Mouse (Mus musculus) kidney, postnatal 0 days (tissue): ENCODE measurements at regions not wholly inside any gene's neighbourhood (a gene's known extent, or its start where the extent isn't known, plus 50 kb on each side); places are given as distances from the start of the nearest gene placed in this dataset.

Experiments used
- ATAC-seq: fragments of 200-750 bp; cut with Nextera tagmentation; replicated peaks from 2 replicates; pipeline ENCODE4 v1.8.0; 2017; ENCODE audit warnings: low read depth, moderate number of reproducible peaks, moderate TSS enrichment, moderate library complexity; ENCODE audit not compliant: low FRiP score
- DNase-seq: peaks from one replicate; pipeline ENCODE4 v3.0.0-alpha.2; 2016; ENCODE audit warnings: low spot score
- H3K27ac ChIP-seq: fragments of 300-500 bp; sonication (generic); 2 replicates; pipeline ENCODE4 v1.5.1; 2014; ENCODE audit warnings: mild to moderate bottlenecking
- H3K27me3 ChIP-seq: fragments of 300-500 bp; sonication (generic); 2 replicates; pipeline ENCODE4 v1.6.1; 2014; ENCODE audit warnings: low read length, mixed read lengths; ENCODE audit not compliant: insufficient read depth
- H3K36me3 ChIP-seq: fragments of 300-500 bp; sonication (generic); 2 replicates; pipeline ENCODE4 v1.6.1; 2014; ENCODE audit warnings: low read length, mixed read lengths; ENCODE audit not compliant: insufficient read depth
- H3K4me1 ChIP-seq: fragments of 300-500 bp; sonication (generic); replicated peaks from 2 replicates; pipeline ENCODE4 v1.6.1; 2014; ENCODE audit warnings: antibody characterized with exemption, low read length, mixed read lengths; ENCODE audit not compliant: insufficient read depth
- H3K4me2 ChIP-seq: fragments of 300-500 bp; sonication (generic); 2 replicates; pipeline ENCODE4 v1.6.1; 2014; ENCODE audit warnings: mild to moderate bottlenecking, low read length, moderate library complexity, mixed read lengths
- H3K4me3 ChIP-seq: fragments of 300-500 bp; sonication (generic); replicated peaks from 2 replicates; pipeline ENCODE4 v1.5.1; 2014; ENCODE audit warnings: low read depth, low read length
- H3K9ac ChIP-seq: fragments of 300-500 bp; sonication (generic); 2 replicates; pipeline ENCODE4 v1.6.1; 2014; ENCODE audit warnings: low read depth, low read length
- H3K9me3 ChIP-seq: fragments of 300-500 bp; sonication (generic); replicated peaks from 2 replicates; pipeline ENCODE4 v1.6.1; 2016; ENCODE audit warnings: low read length, inconsistent platforms, mixed read lengths
- CTCF ChIP-seq: IDR thresholded peaks from 2 replicates; pipeline ENCODE4 v1.5.1; 2016; ENCODE audit warnings: antibody characterized with exemption, low read depth, mild to moderate bottlenecking, moderate library complexity
- WGBS: fragments of 180-500 bp; shearing (Covaris S2); extraction: QIAGEN DNeasy Blood & Tissue Kit; methylation state at CpG from one replicate; pipeline ENCODE4 v1.1.7; 2014; 5-methylcytosine and 5-hydroxymethylcytosine counted together

GRCm38 (mm10) chr7:138650946-138651345 lies 194.9 kb upstream of the Ppp2r2d start:
- H3K4me1 ChIP-seq: no peaks in the 10 kb centered on the region; the same call in 1 of the 2 replicates
- no peak for DNase-seq
- WGBS: 68% methylated on average over 5 of the region's 5 CpGs
- no peak overlapping the region for H3K9ac ChIP-seq
- H3K4me3 ChIP-seq: no peak overlapping the region
- ATAC-seq: no peak
- no peaks in the 10 kb centered on the region for H3K36me3 ChIP-seq
- TF ChIP-seq CTCF: no peak
- no peak overlapping the region for H3K27ac ChIP-seq
- no peak overlapping the region for H3K4me2 ChIP-seq
- no peaks in the 10 kb centered on the region for H3K9me3 ChIP-seq
- no peaks in the 10 kb centered on the region for H3K27me3 ChIP-seq

- 72% methylated on average over 2 of the region's 2 CpGs for WGBS
- no peak for TF ChIP-seq CTCF
- Histone ChIP-seq H3K27ac (no peak overlapping the region), H3K9ac (no peak overlapping the region), H3K4me2 (no peak overlapping the region), H3K36me3 (no peaks in the 10 kb centered on the region), H3K9me3 (no peaks in the 10 kb centered on the region), H3K4me1 (no peaks in the 10 kb centered on the region), H3K4me3 (no peak overlapping the region), H3K27me3 (no peaks in the 10 kb centered on the region)
- DNase-seq: no peak
- no peak for ATAC-seq
These were observed 198.2 kb upstream of the Ppp2r2d start for GRCm38 (mm10) chr7:138647636-138648035.

- Histone ChIP-seq H3K4me2 (no peak overlapping the region), H3K9me3 (no peaks in the 10 kb centered on the region), H3K4me1 (no peaks in the 10 kb centered on the region; the same call in 1 of the 2 replicates), H3K36me3 (no peaks in the 10 kb centered on the region), H3K9ac (no peak overlapping the region), H3K27me3 (no peaks in the 10 kb centered on the region), H3K4me3 (no peak overlapping the region), H3K27ac (no peak overlapping the region)
- DNase-seq (no peak), ATAC-seq (no peak)
- no peak for TF ChIP-seq CTCF
- 65% methylated on average over 6 of the region's 6 CpGs for WGBS
These were observed 205.2 kb upstream of the Ppp2r2d start for GRCm38 (mm10) chr7:138640492-138641165.

GRCm38 (mm10) chr7:138639541-138639940 lies 206.3 kb upstream of the Ppp2r2d start:
- Histone ChIP-seq H3K4me3 (no peak overlapping the region), H3K4me1 (no peaks in the 10 kb centered on the region; the same call in 1 of the 2 replicates), H3K27me3 (no peaks in the 10 kb centered on the region), H3K27ac (no peak overlapping the region), H3K4me2 (no peak overlapping the region), H3K36me3 (no peaks in the 10 kb centered on the region), H3K9ac (no peak overlapping the region), H3K9me3 (no peaks in the 10 kb centered on the region)
- 58% methylated on average over 3 of the region's 3 CpGs for WGBS
- ATAC-seq (no peak), DNase-seq (peak; percentile 39)
- TF ChIP-seq CTCF: no peak

GRCm38 (mm10) chr7:138626061-138626460 lies 219.8 kb upstream of the Ppp2r2d start:
- no peak overlapping the region for H3K27ac ChIP-seq
- H3K4me1 ChIP-seq: no peaks in the 10 kb centered on the region
- no peak for ATAC-seq
- no peak overlapping the region for H3K9ac ChIP-seq
- H3K27me3 ChIP-seq: no peaks in the 10 kb centered on the region
- no peak overlapping the region for H3K4me3 ChIP-seq
- no peaks in the 10 kb centered on the region for H3K36me3 ChIP-seq
- no peak for TF ChIP-seq CTCF
- WGBS: 73% methylated on average over 9 of the region's 9 CpGs
- no peak overlapping the region for H3K4me2 ChIP-seq
- DNase-seq: no peak
- H3K9me3 ChIP-seq: no peaks in the 10 kb centered on the region

GRCm38 (mm10) chr7:138620896-138621655 lies 223.5 kb upstream of the Tcerg1l start:
- no peaks in the 10 kb centered on the region for H3K27me3 ChIP-seq
- DNase-seq: no peak
- WGBS: 75% methylated on average over 10 of the region's 10 CpGs

More at GRCm38 (mm10) chr7:138620896-138621655, 223.5 kb upstream of the Tcerg1l start:
- H3K4me2 ChIP-seq: no peak overlapping the region
- H3K27ac ChIP-seq: no peak overlapping the region
- H3K9me3 ChIP-seq: no peaks in the 10 kb centered on the region
- no peaks in the 10 kb centered on the region for H3K36me3 ChIP-seq
- no peak for ATAC-seq
- no peak overlapping the region for H3K9ac ChIP-seq
- no peak for TF ChIP-seq CTCF
- no peaks in the 10 kb centered on the region for H3K4me1 ChIP-seq
- H3K4me3 ChIP-seq: no peak overlapping the region
